In genomic region chr5:125355650-125356049, GRCm38 (mm10) we compare ENCODE assay signal across 14 mouse cellular contexts.
"Had no signal": no experiment of that assay in that cellular context is flagged by ENCODE, and none has a peak within 500 bp of the region (broad histone marks: within the 10 kb centered on the region; RNA-seq: fewer than 3 reads in every experiment).

No protein-coding gene starts in this region.

- H3K4me3 ChIP-seq: limb, embryonic 15.5 days; liver, embryonic 12.5 days; midbrain, embryonic 10.5 days; midbrain, embryonic 15.5 days; neural tube, embryonic 13.5 days; stomach, embryonic 15.5 days had no signal

- H3K9ac ChIP-seq: limb, embryonic 15.5 days; liver, embryonic 12.5 days; lung, embryonic 14.5 days; midbrain, embryonic 15.5 days; neural tube, embryonic 13.5 days; stomach, embryonic 15.5 days had no signal

- DNase-seq: kidney, postnatal 10 days; kidney, postnatal 4 days; lung, embryonic 14.5 days; lung, postnatal 10 days; lung, postnatal 4 days; right cerebral cortex, postnatal 4 days; spleen, adult 18-20 months; thymus, postnatal 36 days had no signal

- ATAC-seq: liver, embryonic 12.5 days had no signal

- H3K27ac ChIP-seq: limb, embryonic 15.5 days; liver, embryonic 12.5 days; midbrain, embryonic 10.5 days; neural tube, embryonic 13.5 days; stomach, embryonic 15.5 days had no signal

- H3K27me3 ChIP-seq: limb, embryonic 15.5 days; liver, embryonic 12.5 days; midbrain, embryonic 15.5 days; neural tube, embryonic 13.5 days; stomach, embryonic 15.5 days had no signal

- H3K9me3 ChIP-seq: limb, embryonic 15.5 days; liver, embryonic 12.5 days; midbrain, embryonic 10.5 days; midbrain, embryonic 15.5 days; neural tube, embryonic 13.5 days; stomach, embryonic 15.5 days had no signal

- H3K36me3 ChIP-seq: limb, embryonic 15.5 days; liver, embryonic 12.5 days; midbrain, embryonic 10.5 days; midbrain, embryonic 15.5 days; neural tube, embryonic 13.5 days; stomach, embryonic 15.5 days had no signal

- H3K4me2 ChIP-seq: limb, embryonic 15.5 days; liver, embryonic 12.5 days; lung, embryonic 14.5 days; midbrain, embryonic 15.5 days; neural tube, embryonic 13.5 days; stomach, embryonic 15.5 days had no signal

- H3K4me1 ChIP-seq: limb, embryonic 15.5 days; neural tube, embryonic 13.5 days had no signal
